Mouse (Mus musculus) gastrocnemius, adult 2 months (tissue): ENCODE measurements at regions not wholly inside any gene's neighbourhood (a gene's known extent, or its start where the extent isn't known, plus 50 kb on each side); places are given as distances from the start of the nearest gene placed in this dataset.

Experiments
- DNase-seq: peaks from one replicate; pipeline ENCODE4 v3.0.0; 2022
- H3K27ac ChIP-seq: fragments of 200-600 bp; 2 replicates; pipeline ENCODE4 v1.8.1; 2022; ENCODE audit warnings: mild to moderate bottlenecking
- H3K4me3 ChIP-seq: fragments of 200-600 bp; 2 replicates; pipeline ENCODE4 v1.8.1; 2022; ENCODE audit warnings: mild to moderate bottlenecking, moderate library complexity
- CTCF ChIP-seq: fragments of 200-600 bp; IDR thresholded peaks from 2 replicates; pipeline ENCODE4 v1.8.1; 2022; ENCODE audit warnings: antibody characterized with exemption, mild to moderate bottlenecking, moderate library complexity
- intact Hi-C: fragments of 180-260 bp; cut with DNase I; formaldehyde crosslinking; loops from one replicate; pipeline ENCODE4 v1.15.1; 2025

- Histone ChIP-seq H3K4me3 (no peak overlapping the region), H3K27ac (no peak overlapping the region)
- intact Hi-C loops = no loop called here
Measured at GRCm38 (mm10) chr9:30355642-30356041, 71.3 kb upstream of the Snx19 start.

GRCm38 (mm10) chr9:30369554-30370440 lies 57.1 kb upstream of the Snx19 start:
- TF ChIP-seq CTCF = no peak

More at GRCm38 (mm10) chr9:30355642-30356041, 71.3 kb upstream of the Snx19 start:
- no peak for DNase-seq
- TF ChIP-seq CTCF = no peak

GRCm38 (mm10) chr9:30370789-30371188 lies 56.1 kb upstream of the Snx19 start:
- no peak overlapping the region for H3K27ac ChIP-seq
- no peak for TF ChIP-seq CTCF
- intact Hi-C loops = no loop called here
- DNase-seq = no peak
- H3K4me3 ChIP-seq = no peak overlapping the region

More at GRCm38 (mm10) chr9:30369554-30370440, 57.1 kb upstream of the Snx19 start:
- Histone ChIP-seq H3K27ac (no peak overlapping the region), H3K4me3 (no peak overlapping the region)
- DNase-seq = no peak
- intact Hi-C loops = no loop called here

GRCm38 (mm10) chr9:30376908-30377307 lies 50.0 kb upstream of the Snx19 start:
- intact Hi-C loops = no loop called here
- TF ChIP-seq CTCF = no peak

More at GRCm38 (mm10) chr9:30376908-30377307, 50.0 kb upstream of the Snx19 start:
- DNase-seq = no peak
- Histone ChIP-seq H3K27ac (no peak overlapping the region), H3K4me3 (no peak overlapping the region)
